Mouse (Mus musculus) ES-Bruce4 (cell line): ENCODE results near the gene Dao.

Experiments used
- CTCF ChIP-seq: IDR thresholded peaks from one replicate; pipeline ENCODE4 v1.8.1; 2011; ENCODE audit warnings: low read depth, low read length
- EP300 ChIP-seq: IDR thresholded peaks from 2 replicates; pipeline ENCODE4 v1.6.1; 2011; ENCODE audit warnings: low read depth, low read length; ENCODE audit not compliant: insufficient read depth
- POLR2A ChIP-seq: IDR thresholded peaks from one replicate; pipeline ENCODE4 v1.8.1; 2011; ENCODE audit warnings: low read length; ENCODE audit not compliant: insufficient read depth

DNA sequence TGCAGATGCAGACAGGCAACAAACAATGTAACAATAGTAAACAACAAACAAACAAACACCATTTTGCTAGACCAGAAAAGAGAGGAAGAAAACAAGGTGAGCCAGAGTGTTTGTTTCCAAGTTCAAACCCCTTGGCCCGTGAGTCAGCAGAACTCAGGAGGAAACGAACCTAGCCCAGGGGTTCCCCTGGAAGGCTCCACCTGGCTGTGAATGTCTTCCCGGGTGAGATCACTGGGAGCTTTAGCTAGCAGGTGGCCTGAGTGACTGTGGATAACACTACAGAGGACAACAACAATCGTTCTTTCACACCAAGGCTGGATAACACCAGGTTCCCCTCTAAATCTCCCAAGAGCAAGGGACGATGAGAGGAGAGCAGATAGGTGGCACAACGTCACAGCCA is 22.3 kb upstream of the Dao start:
- no peak for TF ChIP-seq POLR2A
- TF ChIP-seq CTCF, result no peak
- no peak for TF ChIP-seq EP300
